Mouse (Mus musculus): ENCODE results near the gene Cacnb2. TPM values are rescaled to one million over a fixed set of nuclear protein-coding genes. Genes with fewer than 3 reads are reported as not detected.

The Cacnb2 gene
- polyA plus RNA-seq, 1 experiment, result 6.3 TPM

- Histone ChIP-seq H3K4me3 (replicated peaks; ENCODE audit: extremely low read depth, low read depth, low read length) (no peak overlapping the region), H3K4me1 (ENCODE audit: control insufficient read depth, insufficient read depth, low read length) (peaks cover 7% of the 10 kb centered on the region)
- DNase-seq, result no peak
- TF ChIP-seq POLR2A (IDR thresholded peaks at IDR 0.05; ENCODE audit: borderline replicate concordance, extremely low read depth, low read depth, low read length) (no peak), CTCF (IDR thresholded peaks at IDR 0.05; ENCODE audit: insufficient read depth, low read length) (no peak)
- WGBS, result 35% methylated on average over 1 of the region's 1 CpGs
Observed at GRCm38 (mm10) chr2:14873116-14873515, 270.2 kb downstream of the Cacnb2 start.

- WGBS, result 26% methylated on average over 15 of the region's 15 CpGs
- TF ChIP-seq CTCF (IDR thresholded peaks at IDR 0.05; ENCODE audit: insufficient read depth, low read length) (no peak), POLR2A (IDR thresholded peaks at IDR 0.05; ENCODE audit: borderline replicate concordance, extremely low read depth, low read depth, low read length) (no peak)
- Histone ChIP-seq H3K4me1 (ENCODE audit: control insufficient read depth, insufficient read depth, low read length) (peaks cover 7% of the 10 kb centered on the region), H3K4me3 (replicated peaks; ENCODE audit: extremely low read depth, low read depth, low read length) (peak overlapping the region; percentile 9)
- no peak for DNase-seq
Observed at GRCm38 (mm10) chr2:14873701-14874181, 270.9 kb downstream of the Cacnb2 start.

DNA sequence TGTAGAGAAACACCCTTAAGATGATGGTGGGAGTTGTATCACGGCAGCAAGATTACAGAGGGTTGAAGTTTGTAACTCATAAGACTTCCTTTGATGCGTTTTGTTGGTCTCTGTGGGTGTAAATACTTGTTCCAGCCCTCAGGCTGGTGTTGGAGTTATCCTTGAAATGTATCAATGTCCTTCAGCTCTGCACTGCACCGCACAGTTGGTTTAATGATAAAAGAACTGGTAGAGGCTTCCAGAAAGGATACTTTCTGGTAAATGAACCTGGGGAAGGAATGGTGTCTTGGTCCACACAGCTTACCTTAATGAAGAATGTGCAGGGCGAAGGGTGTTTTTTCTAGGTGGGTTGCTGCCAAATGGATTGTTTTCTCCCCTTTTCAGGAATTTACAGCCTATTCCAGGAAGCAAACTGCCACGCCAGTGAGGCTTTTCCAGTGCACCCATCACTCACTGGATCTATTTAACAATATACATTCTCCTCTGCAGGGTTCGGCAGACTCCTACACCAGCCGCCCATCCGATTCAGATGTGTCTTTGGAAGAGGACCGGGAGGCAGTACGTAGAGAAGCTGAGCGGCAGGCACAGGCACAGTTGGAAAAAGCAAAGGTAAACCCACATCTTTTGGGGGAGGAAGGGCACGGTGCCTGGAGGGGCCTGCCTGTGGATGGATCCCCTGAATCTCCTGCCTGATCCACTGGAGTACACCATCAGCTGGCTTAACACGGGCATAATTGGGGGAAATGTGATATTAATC is 271.6 kb downstream of the Cacnb2 start:
- peaks cover 7% of the 10 kb centered on the region for H3K4me1 ChIP-seq (ENCODE audit: control insufficient read depth, insufficient read depth, low read length)

GRCm38 (mm10) chr2:14875121-14875520 is 272.2 kb downstream of the Cacnb2 start:
- no peak overlapping the region for H3K4me3 ChIP-seq (replicated peaks; ENCODE audit: extremely low read depth, low read depth, low read length)
- TF ChIP-seq POLR2A (IDR thresholded peaks at IDR 0.05; ENCODE audit: borderline replicate concordance, extremely low read depth, low read depth, low read length) (no peak), CTCF (IDR thresholded peaks at IDR 0.05; ENCODE audit: insufficient read depth, low read length) (no peak)

More for the DNA sequence above, 271.6 kb downstream of the Cacnb2 start:
- WGBS, result 36% methylated on average over 13 of the region's 13 CpGs
- no peak for DNase-seq
- peak overlapping the region; percentile 17 for H3K4me3 ChIP-seq (replicated peaks; ENCODE audit: extremely low read depth, low read depth, low read length)
- TF ChIP-seq POLR2A (IDR thresholded peaks at IDR 0.05; ENCODE audit: borderline replicate concordance, extremely low read depth, low read depth, low read length), result no peak
- no peak for TF ChIP-seq CTCF (IDR thresholded peaks at IDR 0.05; ENCODE audit: insufficient read depth, low read length)

DNA sequence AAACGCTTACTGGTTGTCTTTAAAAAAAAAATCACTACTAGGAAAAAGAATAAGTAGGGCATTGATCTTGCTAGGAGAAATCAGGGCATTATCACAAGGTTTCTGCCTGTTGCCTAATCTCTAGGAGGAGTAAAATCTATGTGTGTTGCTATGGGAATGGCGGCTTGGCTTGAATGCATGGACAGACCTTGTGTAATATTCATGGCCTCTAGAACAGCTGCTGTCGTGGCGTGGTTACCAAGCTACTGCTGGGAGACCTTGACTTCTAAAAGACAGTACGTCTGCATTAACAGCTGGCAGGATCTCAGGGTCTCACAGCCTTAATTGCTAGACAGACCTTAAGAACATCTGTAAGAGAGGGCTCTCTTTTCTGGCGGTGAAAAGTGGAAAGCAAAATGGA is 272.7 kb downstream of the Cacnb2 start:
- H3K4me1 ChIP-seq (ENCODE audit: control insufficient read depth, insufficient read depth, low read length), result peaks cover 7% of the 10 kb centered on the region
- no peak for TF ChIP-seq POLR2A (IDR thresholded peaks at IDR 0.05; ENCODE audit: borderline replicate concordance, extremely low read depth, low read depth, low read length)
- no peak overlapping the region for H3K4me3 ChIP-seq (replicated peaks; ENCODE audit: extremely low read depth, low read depth, low read length)
- WGBS, result 76% methylated on average over 6 of the region's 6 CpGs
- DNase-seq, result no peak

More at GRCm38 (mm10) chr2:14875121-14875520, 272.2 kb downstream of the Cacnb2 start:
- no peak for DNase-seq
- peaks cover 7% of the 10 kb centered on the region for H3K4me1 ChIP-seq (ENCODE audit: control insufficient read depth, insufficient read depth, low read length)
- 48% methylated on average over 2 of the region's 2 CpGs for WGBS

DNA sequence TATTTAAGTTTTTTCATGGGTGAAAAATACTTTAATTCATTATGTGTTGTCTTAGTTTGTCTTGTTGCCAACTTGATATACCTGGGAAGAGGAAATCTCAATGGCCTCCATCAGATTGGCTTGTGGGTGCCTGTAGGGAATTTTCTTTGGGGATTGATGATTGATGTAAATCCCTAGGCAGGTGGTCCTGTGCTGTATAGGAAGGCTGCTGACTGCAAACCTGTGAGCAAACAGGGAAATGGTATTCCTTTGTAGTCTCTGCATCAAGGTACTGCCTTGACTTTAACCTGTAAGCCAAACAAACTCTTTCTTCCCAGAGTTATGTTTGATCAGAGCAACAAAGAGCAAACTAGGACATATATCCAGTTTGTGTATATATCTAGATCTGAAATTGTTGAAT is 276.1 kb downstream of the Cacnb2 start:
- Histone ChIP-seq H3K4me3 (replicated peaks; ENCODE audit: extremely low read depth, low read depth, low read length) (no peak overlapping the region), H3K4me1 (ENCODE audit: control insufficient read depth, insufficient read depth, low read length) (peaks cover 14% of the 10 kb centered on the region)
- DNase-seq, result no peak
- TF ChIP-seq POLR2A (IDR thresholded peaks at IDR 0.05; ENCODE audit: borderline replicate concordance, extremely low read depth, low read depth, low read length) (no peak), CTCF (IDR thresholded peaks at IDR 0.05; ENCODE audit: insufficient read depth, low read length) (no peak)

DNA sequence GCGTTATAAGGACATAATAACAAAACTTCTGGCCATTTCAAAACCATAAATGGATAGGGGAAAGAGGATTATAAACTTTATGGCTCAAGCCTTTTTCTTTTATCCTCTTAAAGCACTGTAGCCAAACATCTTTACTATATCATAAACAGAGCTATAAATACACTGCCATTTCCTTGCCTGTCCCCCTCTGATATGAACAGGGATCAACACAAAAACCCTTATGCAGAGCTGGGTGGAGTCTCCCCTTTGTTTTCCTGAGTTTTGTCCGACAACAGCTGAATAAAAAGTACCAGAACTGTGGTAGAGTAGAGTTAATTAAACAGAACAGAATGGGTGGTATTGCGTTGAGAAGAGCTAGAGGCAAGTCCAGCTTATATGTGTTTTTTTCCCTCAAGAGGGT is 280.6 kb downstream of the Cacnb2 start:
- no peak for DNase-seq
- peaks cover 9% of the 10 kb centered on the region for H3K4me1 ChIP-seq (ENCODE audit: control insufficient read depth, insufficient read depth, low read length)
- no peak for TF ChIP-seq POLR2A (IDR thresholded peaks at IDR 0.05; ENCODE audit: borderline replicate concordance, extremely low read depth, low read depth, low read length)
- TF ChIP-seq CTCF (IDR thresholded peaks at IDR 0.05; ENCODE audit: insufficient read depth, low read length), result no peak
- no peak overlapping the region for H3K4me3 ChIP-seq (replicated peaks; ENCODE audit: extremely low read depth, low read depth, low read length)
- WGBS, result 49% methylated on average over 3 of the region's 3 CpGs

DNA sequence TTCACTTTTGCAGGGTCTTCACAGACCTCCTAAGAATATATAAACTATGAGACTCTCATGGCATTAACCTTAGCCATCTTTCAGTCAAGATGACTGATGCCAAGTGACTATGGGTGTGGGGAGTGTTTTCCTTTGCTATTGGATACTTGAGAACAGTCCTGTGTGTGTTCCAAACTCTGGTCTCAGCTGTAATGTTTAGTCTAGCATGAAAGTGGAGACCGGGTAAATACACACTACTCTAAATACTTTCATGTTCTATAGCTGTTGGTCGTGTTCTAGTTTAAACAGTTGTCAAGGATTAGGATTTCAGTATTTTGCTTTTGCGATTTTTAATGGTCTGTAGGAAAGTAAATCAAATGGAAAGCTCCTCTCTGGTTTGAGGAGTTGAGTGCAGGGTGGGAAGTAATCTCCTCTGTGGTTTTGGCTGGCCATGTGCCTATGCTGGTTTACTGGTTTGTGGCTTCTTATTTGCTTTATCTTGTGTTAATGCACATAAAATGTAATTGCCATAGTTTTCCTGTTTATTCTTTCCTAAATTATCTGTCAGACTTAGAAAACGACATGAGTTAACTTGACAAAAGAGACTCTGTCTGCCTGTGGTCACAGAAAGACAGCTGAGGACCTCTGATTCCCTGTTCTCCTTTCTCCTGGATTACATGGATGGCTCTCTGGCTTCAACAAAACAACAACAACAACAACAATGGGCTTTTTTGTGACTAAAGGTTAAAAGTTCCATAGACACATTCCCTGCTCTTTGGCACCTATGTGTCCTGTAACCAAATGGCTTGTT is 285.7 kb downstream of the Cacnb2 start:
- 15% methylated on average over 4 of the region's 4 CpGs for WGBS
- TF ChIP-seq POLR2A (IDR thresholded peaks at IDR 0.05; ENCODE audit: borderline replicate concordance, extremely low read depth, low read depth, low read length) (no peak), CTCF (IDR thresholded peaks at IDR 0.05; ENCODE audit: insufficient read depth, low read length) (no peak)
- H3K4me1 ChIP-seq (ENCODE audit: control insufficient read depth, insufficient read depth, low read length), result peaks cover 8% of the 10 kb centered on the region
- H3K4me3 ChIP-seq (replicated peaks; ENCODE audit: extremely low read depth, low read depth, low read length), result no peak overlapping the region
- DNase-seq, result no peak

DNA sequence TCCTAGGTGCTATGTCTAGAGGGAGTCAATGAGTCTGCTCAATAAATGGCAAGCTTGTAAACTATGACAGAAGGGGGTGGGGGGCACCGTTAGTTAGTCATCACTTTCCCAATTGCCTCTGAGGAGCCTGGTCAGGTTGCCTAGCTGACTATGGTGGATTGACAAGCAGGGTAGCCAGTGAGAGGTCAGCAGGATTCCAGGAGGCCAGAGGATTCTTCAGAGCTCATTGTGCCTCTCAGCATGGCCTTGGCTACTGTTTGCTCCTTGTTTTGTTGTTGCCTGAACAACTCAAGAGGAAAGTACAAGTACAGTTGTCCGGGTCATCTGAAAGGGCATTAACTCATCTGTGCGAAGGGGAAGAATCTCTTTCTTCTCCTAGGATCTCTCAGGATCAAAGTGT is 300.9 kb downstream of the Cacnb2 start:
- no peak overlapping the region for H3K4me3 ChIP-seq (replicated peaks; ENCODE audit: extremely low read depth, low read depth, low read length)
- no peaks in the 10 kb centered on the region for H3K4me1 ChIP-seq (ENCODE audit: control insufficient read depth, insufficient read depth, low read length)
- 80% methylated on average over 3 of the region's 3 CpGs for WGBS
- TF ChIP-seq POLR2A (IDR thresholded peaks at IDR 0.05; ENCODE audit: borderline replicate concordance, extremely low read depth, low read depth, low read length) (no peak), CTCF (IDR thresholded peaks at IDR 0.05; ENCODE audit: insufficient read depth, low read length) (no peak)
- no peak for DNase-seq

Data from lung, adult 2 months (tissue).